Mouse (Mus musculus) E14TG2a.4 (cell line): ENCODE measurements around the gene Gli2.

Experiments used
- CTCF ChIP-seq: conservative IDR thresholded peaks from 2 replicates; pipeline ENCODE4 v1.5.1; 2014; ENCODE audit warnings: low read length
- NANOG ChIP-seq: IDR thresholded peaks from 2 replicates; pipeline ENCODE4 v1.6.1; 2014; ENCODE audit warnings: borderline replicate concordance, low read length, mixed read lengths
- POU5F1 ChIP-seq: IDR thresholded peaks from 2 replicates; pipeline ENCODE4 v1.6.1; 2014; ENCODE audit warnings: low read length, borderline replicate concordance

DNA sequence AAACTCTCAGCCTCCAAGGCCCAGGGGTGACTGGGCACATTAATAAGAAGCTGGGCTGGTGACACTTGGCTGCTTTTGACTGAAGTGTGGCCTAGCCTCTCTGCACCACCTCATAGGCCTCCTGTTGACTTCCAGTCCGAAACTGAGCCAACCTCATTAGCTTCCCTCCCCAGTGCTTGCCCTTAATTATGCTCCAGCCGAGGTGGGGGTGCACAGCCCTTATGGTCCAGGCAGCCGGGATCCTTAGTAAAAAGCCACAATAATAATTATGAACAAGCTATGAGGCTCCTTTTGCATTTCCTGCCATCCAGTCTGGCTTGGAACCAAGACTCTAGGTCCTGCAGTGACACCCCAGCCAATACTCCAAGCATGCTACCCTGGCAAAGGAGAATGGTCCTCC, 264.0 kb downstream of the Gli2 start:
- no peak for TF ChIP-seq CTCF
- no peak for TF ChIP-seq NANOG
- TF ChIP-seq POU5F1: no peak
